Mouse (Mus musculus) embryonic facial prominence, embryonic 11.5 days (tissue): ENCODE results near the gene Plg. TPM values are rescaled to one million over a fixed set of nuclear protein-coding genes. Genes with fewer than 3 reads are reported as not detected.
A peak's percentile ranks its signal among the peaks of the same experiment; 100 is the strongest.

Experiments used
- ATAC-seq: fragments of 200-750 bp; cut with Nextera tagmentation; replicated peaks from 2 replicates; pipeline ENCODE4 v1.8.0; 2017; ENCODE audit warnings: low read depth; ENCODE audit not compliant: insufficient number of reproducible peaks, low FRiP score, low TSS enrichment
- DNase-seq: peaks from one replicate; pipeline ENCODE4 v3.0.0-alpha.2; 2015; ENCODE audit warnings: low spot score
- H3K27ac ChIP-seq: fragments of 300-500 bp; sonication (generic); replicated peaks from 2 replicates; pipeline ENCODE4 v1.5.1; 2014; ENCODE audit warnings: mild to moderate bottlenecking, low read depth, low read length, control low read depth
- H3K27me3 ChIP-seq: fragments of 300-500 bp; sonication (generic); 2 replicates; pipeline ENCODE4 v1.6.1; 2014; ENCODE audit warnings: mild to moderate bottlenecking, low read length, moderate library complexity, mixed read lengths; ENCODE audit not compliant: control insufficient read depth, insufficient read depth
- H3K36me3 ChIP-seq: fragments of 300-500 bp; sonication (generic); replicated peaks from 2 replicates; pipeline ENCODE4 v1.6.1; 2014; ENCODE audit warnings: low read depth, mild to moderate bottlenecking, low read length, moderate library complexity, mixed read lengths; ENCODE audit not compliant: control insufficient read depth, insufficient read depth
- H3K4me1 ChIP-seq: fragments of 300-500 bp; sonication (generic); 2 replicates; pipeline ENCODE4 v1.6.1; 2014; ENCODE audit warnings: low read length, mixed read lengths; ENCODE audit not compliant: control insufficient read depth, insufficient read depth
- H3K4me2 ChIP-seq: fragments of 300-500 bp; sonication (generic); 2 replicates; pipeline ENCODE4 v1.6.1; 2014; ENCODE audit warnings: low read depth, mild to moderate bottlenecking, control low read depth, low read length, moderate library complexity
- H3K4me3 ChIP-seq: fragments of 300-500 bp; sonication (generic); 2 replicates; pipeline ENCODE4 v1.5.1; 2014; ENCODE audit warnings: low read depth, low read length, control low read depth
- H3K9ac ChIP-seq: fragments of 300-500 bp; sonication (generic); replicated peaks from 2 replicates; pipeline ENCODE4 v1.6.1; 2014; ENCODE audit warnings: mild to moderate bottlenecking, control low read depth, low read length
- H3K9me3 ChIP-seq: fragments of 300-500 bp; sonication (generic); replicated peaks from 2 replicates; pipeline ENCODE4 v1.6.1; 2016; ENCODE audit warnings: mild to moderate bottlenecking, low read length, inconsistent platforms, mixed read lengths; ENCODE audit not compliant: control insufficient read depth
- WGBS: fragments of 180-500 bp; shearing (Covaris S2); extraction: QIAGEN DNeasy Blood & Tissue Kit; methylation state at CpG from one replicate; pipeline ENCODE4 v1.1.7; 2014; 5-methylcytosine and 5-hydroxymethylcytosine counted together
- polyA plus RNA-seq: library from polyadenylated mRNA; unstranded; fragments of >200 nt; fragmentation: Nextera tagmentation; extraction: Ambion mirVana; gene quantifications from 2 replicates; pipeline ENCODE4 v1.2.1, GENCODE M21; 2014

Gene Plg
- polyA plus RNA-seq, 1 experiment from 2014 or later, result 0.13 TPM

- no peak for ATAC-seq
- Histone ChIP-seq H3K27me3 (no peaks in the 10 kb centered on the region), H3K27ac (no peak overlapping the region), H3K9ac (no peak overlapping the region), H3K36me3 (no peaks in the 10 kb centered on the region), H3K4me3 (no peak overlapping the region), H3K9me3 (no peaks in the 10 kb centered on the region), H3K4me1 (no peaks in the 10 kb centered on the region), H3K4me2 (no peak overlapping the region)
- 80% methylated on average over 3 of the region's 3 CpGs for WGBS
- DNase-seq, result no peak
These were observed 4.7 kb upstream of the Plg start for GRCm38 (mm10) chr17:12373601-12374144.

GRCm38 (mm10) chr17:12380287-12380686 lies 1.9 kb downstream of the Plg start:
- H3K4me1 ChIP-seq, result no peaks in the 10 kb centered on the region
- no peaks in the 10 kb centered on the region for H3K27me3 ChIP-seq
- H3K36me3 ChIP-seq, result no peaks in the 10 kb centered on the region
- DNase-seq (no peak), ATAC-seq (no peak)
- no peak overlapping the region for H3K27ac ChIP-seq
- no peaks in the 10 kb centered on the region for H3K9me3 ChIP-seq
- H3K9ac ChIP-seq, result no peak overlapping the region
- no peak overlapping the region for H3K4me2 ChIP-seq
- 92% methylated on average over 4 of the region's 4 CpGs for WGBS
- H3K4me3 ChIP-seq, result no peak overlapping the region

GRCm38 (mm10) chr17:12381579-12381978 lies 3.2 kb downstream of the Plg start:
- ATAC-seq, result no peak
- 84% methylated on average over 2 of the region's 2 CpGs for WGBS

GRCm38 (mm10) chr17:12382531-12382930 lies 4.1 kb downstream of the Plg start:
- DNase-seq (peak; percentile 45), ATAC-seq (no peak)
- Histone ChIP-seq H3K36me3 (no peaks in the 10 kb centered on the region), H3K9me3 (no peaks in the 10 kb centered on the region), H3K27ac (no peak overlapping the region), H3K4me3 (no peak overlapping the region), H3K4me2 (no peak overlapping the region), H3K4me1 (no peaks in the 10 kb centered on the region), H3K9ac (no peak overlapping the region), H3K27me3 (no peaks in the 10 kb centered on the region)
- WGBS, result 25% methylated on average over 2 of the region's 2 CpGs

More at GRCm38 (mm10) chr17:12381579-12381978, 3.2 kb downstream of the Plg start:
- Histone ChIP-seq H3K27me3 (no peaks in the 10 kb centered on the region), H3K36me3 (no peaks in the 10 kb centered on the region), H3K27ac (no peak overlapping the region), H3K9ac (no peak overlapping the region), H3K4me1 (no peaks in the 10 kb centered on the region), H3K4me3 (no peak overlapping the region), H3K4me2 (no peak overlapping the region), H3K9me3 (no peaks in the 10 kb centered on the region)
- DNase-seq, result no peak

- 73% methylated on average over 8 of the region's 8 CpGs for whole genome bisulfite sequencing
These were observed 6.8 kb downstream of the Plg start for GRCm38 (mm10) chr17:12385049-12385794.

GRCm38 (mm10) chr17:12387781-12388180 lies 9.4 kb downstream of the Plg start:
- 78% methylated on average over 2 of the region's 2 CpGs for WGBS
- no peaks in the 10 kb centered on the region for H3K27me3 ChIP-seq
- H3K27ac ChIP-seq, result no peak overlapping the region
- H3K36me3 ChIP-seq, result no peaks in the 10 kb centered on the region
- no peak overlapping the region for H3K4me3 ChIP-seq
- H3K4me1 ChIP-seq, result no peaks in the 10 kb centered on the region
- H3K4me2 ChIP-seq, result no peak overlapping the region
- no peaks in the 10 kb centered on the region for H3K9me3 ChIP-seq
- ATAC-seq (no peak), DNase-seq (no peak)
- H3K9ac ChIP-seq, result no peak overlapping the region

More at GRCm38 (mm10) chr17:12385049-12385794, 6.8 kb downstream of the Plg start:
- H3K4me2 ChIP-seq, result no peak overlapping the region
- no peak for DNase-seq
- H3K9ac ChIP-seq, result no peak overlapping the region
- no peaks in the 10 kb centered on the region for H3K27me3 ChIP-seq
- H3K4me1 ChIP-seq, result no peaks in the 10 kb centered on the region
- H3K36me3 ChIP-seq, result no peaks in the 10 kb centered on the region
- no peaks in the 10 kb centered on the region for H3K9me3 ChIP-seq
- H3K4me3 ChIP-seq, result no peak overlapping the region
- H3K27ac ChIP-seq, result no peak overlapping the region
- no peak for ATAC-seq

GRCm38 (mm10) chr17:12388239-12388638 lies 9.8 kb downstream of the Plg start:
- Histone ChIP-seq H3K27ac (no peak overlapping the region), H3K9ac (no peak overlapping the region), H3K36me3 (no peaks in the 10 kb centered on the region), H3K27me3 (no peaks in the 10 kb centered on the region), H3K4me3 (no peak overlapping the region), H3K4me1 (no peaks in the 10 kb centered on the region), H3K4me2 (no peak overlapping the region), H3K9me3 (no peaks in the 10 kb centered on the region)
- no peak for DNase-seq
- no peak for ATAC-seq
- WGBS, result 91% methylated on average over 7 of the region's 7 CpGs

- H3K27me3 ChIP-seq, result no peaks in the 10 kb centered on the region
- no peaks in the 10 kb centered on the region for H3K36me3 ChIP-seq
- H3K4me3 ChIP-seq, result no peak overlapping the region
- H3K4me2 ChIP-seq, result no peak overlapping the region
- no peak for ATAC-seq
- no peak for DNase-seq
- H3K4me1 ChIP-seq, result no peaks in the 10 kb centered on the region
- WGBS, result 87% methylated on average over 9 of the region's 9 CpGs
- no peak overlapping the region for H3K27ac ChIP-seq
- H3K9ac ChIP-seq, result no peak overlapping the region
- H3K9me3 ChIP-seq, result no peaks in the 10 kb centered on the region
These were observed 17.8 kb downstream of the Plg start for GRCm38 (mm10) chr17:12396163-12396677.
